Mouse (Mus musculus): ENCODE results near the gene Gm10775.

DNA sequence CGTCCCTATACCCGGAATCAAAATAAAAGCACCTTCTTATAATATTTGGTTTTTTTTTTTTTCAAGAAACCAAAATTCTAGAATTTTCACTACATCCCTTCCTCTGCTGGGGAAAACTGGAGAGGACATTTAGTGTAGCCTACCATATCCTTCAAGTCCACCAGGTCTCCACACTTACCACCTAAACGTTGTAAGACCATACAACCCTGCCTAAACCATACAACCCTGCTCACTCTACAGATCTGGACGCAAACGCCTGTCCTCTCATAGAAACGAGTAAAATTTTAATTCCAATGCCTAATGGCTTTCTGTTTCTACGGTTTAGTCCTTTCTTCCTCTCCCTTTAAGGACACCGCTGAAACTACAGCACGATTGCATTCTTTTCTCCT, 18.6 kb downstream of the Gm10775 start:
- no peak for TF ChIP-seq POLR2A (IDR thresholded peaks at IDR 0.05; ENCODE audit: borderline replicate concordance, extremely low read depth, insufficient read depth, insufficient read length, poor library complexity, severe bottlenecking)
- TF ChIP-seq CTCF (IDR thresholded peaks at IDR 0.05; ENCODE audit: borderline replicate concordance, extremely low read depth, insufficient read depth, insufficient read length), result no peak

Measured in brain, embryonic 14.5 days (tissue).